In genomic region chr11:94646457-94646856, GRCm38 (mm10) we compare ENCODE assay signal across 31 mouse cellular contexts. TPM values are rescaled to one million over a fixed set of nuclear protein-coding genes. Genes with fewer than 3 reads are reported as not detected.
"Had no signal": no experiment of that assay in that cellular context is flagged by ENCODE, and none has a peak within 500 bp of the region (broad histone marks: within the 10 kb centered on the region; RNA-seq: fewer than 3 reads in every experiment).

No protein-coding gene starts in this region.

- H3K27me3 ChIP-seq: limb, embryonic 12.5 days; limb, embryonic 13.5 days; limb, embryonic 15.5 days; liver, embryonic 12.5 days; liver, embryonic 13.5 days; liver, embryonic 15.5 days; lung, embryonic 15.5 days; megakaryocyte, embryonic 14.5 days; midbrain, embryonic 12.5 days; midbrain, embryonic 13.5 days; midbrain, embryonic 15.5 days had no signal

- H3K4me2 ChIP-seq: limb, embryonic 12.5 days; limb, embryonic 13.5 days; limb, embryonic 15.5 days; liver, embryonic 11.5 days; liver, embryonic 12.5 days; liver, embryonic 13.5 days; liver, embryonic 15.5 days; lung, embryonic 14.5 days; lung, embryonic 15.5 days; midbrain, embryonic 11.5 days; midbrain, embryonic 12.5 days; midbrain, embryonic 13.5 days; midbrain, embryonic 15.5 days had no signal

- DNase-seq: left cerebral cortex, postnatal 4 days; liver; liver, embryonic 13.5 days; liver, postnatal 0 days; lung, adult 18-20 months; lung, adult 2 months; lung, embryonic 14.5 days; lung, postnatal 10 days; lung, postnatal 14 days; lung, postnatal 36 days; lung, postnatal 4 days; midbrain, embryonic 14.5 days had no signal

- H3K9me3 ChIP-seq: limb, embryonic 10.5 days; limb, embryonic 12.5 days; limb, embryonic 13.5 days; limb, embryonic 15.5 days; liver, embryonic 12.5 days; liver, embryonic 13.5 days; liver, embryonic 15.5 days; lung, embryonic 15.5 days; megakaryocyte, embryonic 14.5 days; midbrain, embryonic 10.5 days; midbrain, embryonic 12.5 days; midbrain, embryonic 13.5 days; midbrain, embryonic 15.5 days had no signal

- H3K9ac ChIP-seq: limb, embryonic 12.5 days; limb, embryonic 13.5 days; limb, embryonic 15.5 days; liver, embryonic 12.5 days; liver, embryonic 13.5 days; liver, embryonic 14.5 days; liver, embryonic 15.5 days; liver, postnatal 0 days; lung, embryonic 14.5 days; lung, embryonic 15.5 days; midbrain, embryonic 12.5 days; midbrain, embryonic 13.5 days; midbrain, embryonic 15.5 days had no signal

- H3K4me1 ChIP-seq: limb, embryonic 10.5 days; limb, embryonic 12.5 days; limb, embryonic 13.5 days; limb, embryonic 15.5 days; liver, embryonic 12.5 days; liver, embryonic 13.5 days; liver, embryonic 15.5 days; lung, embryonic 15.5 days; midbrain, embryonic 10.5 days; midbrain, embryonic 12.5 days; midbrain, embryonic 13.5 days; midbrain, embryonic 15.5 days had no signal

- H3K27ac ChIP-seq: limb, embryonic 10.5 days; limb, embryonic 12.5 days; limb, embryonic 13.5 days; limb, embryonic 15.5 days; liver, embryonic 12.5 days; liver, embryonic 13.5 days; liver, embryonic 14.5 days; liver, embryonic 15.5 days; lung, embryonic 15.5 days; macrophage; midbrain, embryonic 10.5 days; midbrain, embryonic 12.5 days; midbrain, embryonic 13.5 days; midbrain, embryonic 15.5 days had no signal

- H3K4me3 ChIP-seq: limb, embryonic 10.5 days; limb, embryonic 12.5 days; limb, embryonic 13.5 days; limb, embryonic 15.5 days; liver, embryonic 12.5 days; liver, embryonic 13.5 days; liver, embryonic 15.5 days; lung, embryonic 15.5 days; megakaryocyte, embryonic 14.5 days; midbrain, embryonic 10.5 days; midbrain, embryonic 12.5 days; midbrain, embryonic 13.5 days; midbrain, embryonic 15.5 days had no signal

RNA-seq across cellular contexts. Expression of gene Eme1, which starts 7.3 kb away (rescaled TPM):
- total RNA-seq: left cerebral cortex, postnatal 36 days; monocyte, adult 5-6 weeks had no signal
- polyA plus RNA-seq: liver, adult 2 months had no signal
